Mouse (Mus musculus) C2C12 (cell line): ENCODE measurements around the gene Pnma1. TPM values are rescaled to one million over a fixed set of nuclear protein-coding genes. Genes with fewer than 3 reads are reported as not detected.
A peak's percentile ranks its signal among the peaks of the same experiment; 100 is the strongest.

Experiments
- H3K27me3 ChIP-seq: one replicate; pipeline ENCODE4 v1.6.1; 2011; ENCODE audit not compliant: control insufficient read depth, insufficient read depth, insufficient read length
- H3K36me3 ChIP-seq: one replicate; pipeline ENCODE4 v1.6.1; 2011; ENCODE audit not compliant: control insufficient read depth, insufficient read depth
- H3K4me3 ChIP-seq: one replicate; pipeline ENCODE4 v1.5.1; 2011; ENCODE audit warnings: mild to moderate bottlenecking, control low read depth; ENCODE audit not compliant: poor library complexity, insufficient read depth, severe bottlenecking
- H3K79me2 ChIP-seq: one replicate; pipeline ENCODE4 v1.6.1; 2011; ENCODE audit not compliant: control insufficient read depth, insufficient read depth
- H3K79me3 ChIP-seq: one replicate; pipeline ENCODE4 v1.6.1; 2011; ENCODE audit warnings: low read depth, control low read depth
- H3ac ChIP-seq: one replicate; pipeline ENCODE3; 2011; ENCODE audit warnings: low read depth; ENCODE audit not compliant: control insufficient read depth, insufficient read length
- CEBPB ChIP-seq: IDR thresholded peaks from one replicate; pipeline ENCODE4 v1.6.1; 2011; ENCODE audit warnings: low read depth, mild to moderate bottlenecking, control low read depth, moderate library complexity
- CTCF ChIP-seq: IDR thresholded peaks from one replicate; pipeline ENCODE4 v1.5.1; 2011; ENCODE audit not compliant: control insufficient read depth, insufficient read depth, insufficient read length
- FOSL1 ChIP-seq: IDR thresholded peaks from one replicate; pipeline ENCODE4 v1.8.0; 2011; ENCODE audit warnings: mild to moderate bottlenecking, low read length; ENCODE audit not compliant: poor library complexity, insufficient read depth, severe bottlenecking
- MAX ChIP-seq: IDR thresholded peaks from one replicate; pipeline ENCODE4 v1.6.1; 2011; ENCODE audit warnings: mild to moderate bottlenecking, control low read depth
- MYOD1 ChIP-seq: IDR thresholded peaks from one replicate; pipeline ENCODE4 v1.6.1; 2011; ENCODE audit warnings: low read depth; ENCODE audit not compliant: control insufficient read depth, insufficient read length
- MYOG ChIP-seq: IDR thresholded peaks from one replicate; pipeline ENCODE4 v1.6.1; 2011; ENCODE audit not compliant: control insufficient read depth, insufficient read length; ENCODE audit errors: extremely low read depth
- USF1 ChIP-seq: IDR thresholded peaks from one replicate; pipeline ENCODE4 v1.6.1; 2011; ENCODE audit warnings: low read depth, mild to moderate bottlenecking, control low read depth, moderate library complexity
- polyA plus RNA-seq: library from polyadenylated mRNA; unstranded; fragments of >200 nt; fragmentation: generic; extraction: Trizol; gene quantifications from one replicate; pipeline ENCODE4 v1.2.1, GENCODE M21; 2012; ENCODE audit warnings: missing spikeins

Pnma1 gene
- polyA plus RNA-seq, 1 experiment = 0.46 TPM

DNA sequence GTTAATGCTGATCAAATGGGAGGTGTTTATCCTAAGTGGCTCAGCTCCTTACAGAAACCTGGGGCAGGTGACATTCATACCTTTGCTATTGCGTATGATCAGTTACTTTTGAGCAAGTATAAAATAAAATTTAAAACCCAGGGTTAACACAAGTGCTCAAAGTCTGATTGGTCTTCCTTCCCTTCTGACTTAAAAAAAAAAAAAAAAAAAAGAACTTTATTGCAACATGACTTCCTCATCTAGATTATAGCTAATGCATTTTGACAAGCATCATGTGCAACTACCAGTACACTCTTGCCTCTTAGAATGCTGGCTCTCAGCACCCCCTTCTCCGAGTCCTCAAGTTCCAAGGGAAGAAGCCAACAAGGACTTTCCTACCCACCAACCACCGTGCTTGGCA is 23.9 kb upstream of the Pnma1 start:
- H3K4me3 ChIP-seq = no peak overlapping the region
- peaks cover 99% of the 10 kb centered on the region for H3K79me2 ChIP-seq
- TF ChIP-seq CTCF = no peak
- no peak for TF ChIP-seq MYOG
- no peak for TF ChIP-seq CEBPB
- H3ac ChIP-seq = no peak overlapping the region
- peaks cover 69% of the 10 kb centered on the region for H3K79me3 ChIP-seq
- H3K27me3 ChIP-seq = no peaks in the 10 kb centered on the region
- H3K36me3 ChIP-seq = peaks cover 40% of the 10 kb centered on the region

DNA sequence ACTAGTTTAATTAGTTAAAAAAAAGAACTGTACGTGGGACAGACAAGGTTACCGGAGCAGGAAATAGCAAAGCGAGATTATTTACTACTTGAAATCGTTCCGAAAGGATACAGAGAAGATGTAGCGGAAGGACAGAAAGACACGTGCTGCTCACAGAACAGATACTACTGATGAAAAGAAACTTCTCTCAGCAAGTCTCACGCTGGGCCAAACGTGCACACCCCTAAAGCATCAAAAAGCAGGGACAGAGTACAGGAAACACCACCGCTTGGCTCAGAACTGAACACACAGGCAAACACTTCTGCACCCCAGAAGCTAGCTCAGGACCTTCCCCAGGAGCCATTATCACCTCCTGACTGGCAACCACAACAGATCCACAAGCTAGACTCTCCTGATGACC is 22.3 kb upstream of the Pnma1 start:
- Histone ChIP-seq H3ac (no peak overlapping the region), H3K36me3 (peaks cover 43% of the 10 kb centered on the region), H3K79me3 (peaks cover 70% of the 10 kb centered on the region), H3K79me2 (peaks cover 100% of the 10 kb centered on the region), H3K4me3 (no peak overlapping the region), H3K27me3 (no peaks in the 10 kb centered on the region)
- TF ChIP-seq FOSL1 (no peak), CEBPB (no peak), MAX (no peak), MYOG (no peak), CTCF (no peak), MYOD1 (no peak), USF1 (no peak)

DNA sequence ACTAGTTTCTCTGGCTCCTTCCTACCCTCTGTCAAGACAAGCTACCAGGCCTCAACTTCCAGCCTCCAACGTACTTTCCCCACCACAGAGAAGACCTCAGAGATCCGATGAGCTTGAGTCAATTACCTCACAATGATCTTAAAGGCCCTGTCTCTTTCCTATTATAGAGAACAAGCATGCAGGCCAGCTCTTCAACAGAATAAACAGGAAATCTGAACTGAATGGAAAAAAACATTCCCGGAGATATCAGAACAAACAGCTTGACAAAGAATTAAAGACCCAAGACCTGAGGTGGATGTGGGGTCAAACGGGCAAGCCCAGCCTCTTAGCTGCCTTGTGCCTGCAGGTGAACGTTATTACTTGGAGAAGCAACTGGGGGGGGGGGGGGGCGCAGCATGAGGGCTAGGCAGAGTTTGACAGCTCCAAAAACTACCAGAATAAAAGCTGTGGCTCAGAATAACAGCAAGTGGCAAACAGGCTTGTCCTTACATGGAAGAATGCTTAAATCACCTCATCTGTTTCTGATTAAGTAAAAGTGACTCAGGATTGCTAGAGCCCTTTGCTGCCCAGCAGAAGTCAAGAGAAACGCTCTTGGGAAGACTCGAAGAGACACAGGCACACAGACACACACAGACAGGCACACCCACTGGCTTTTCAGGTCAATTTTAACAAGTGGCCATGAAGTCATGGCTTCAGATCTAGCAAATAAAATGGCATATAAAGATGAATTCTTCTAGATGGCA is 17.5 kb upstream of the Pnma1 start:
- no peak for TF ChIP-seq MYOG
- TF ChIP-seq FOSL1 = no peak
- no peak for TF ChIP-seq MAX
- TF ChIP-seq CEBPB = no peak
- no peak for TF ChIP-seq CTCF
- no peak for TF ChIP-seq USF1
- TF ChIP-seq MYOD1 = no peak
- no peak overlapping the region for H3K4me3 ChIP-seq
- H3K27me3 ChIP-seq = no peaks in the 10 kb centered on the region
- H3K79me2 ChIP-seq = peaks cover 65% of the 10 kb centered on the region
- H3ac ChIP-seq = no peak overlapping the region
- peaks cover 32% of the 10 kb centered on the region for H3K36me3 ChIP-seq
- peaks cover 48% of the 10 kb centered on the region for H3K79me3 ChIP-seq

DNA sequence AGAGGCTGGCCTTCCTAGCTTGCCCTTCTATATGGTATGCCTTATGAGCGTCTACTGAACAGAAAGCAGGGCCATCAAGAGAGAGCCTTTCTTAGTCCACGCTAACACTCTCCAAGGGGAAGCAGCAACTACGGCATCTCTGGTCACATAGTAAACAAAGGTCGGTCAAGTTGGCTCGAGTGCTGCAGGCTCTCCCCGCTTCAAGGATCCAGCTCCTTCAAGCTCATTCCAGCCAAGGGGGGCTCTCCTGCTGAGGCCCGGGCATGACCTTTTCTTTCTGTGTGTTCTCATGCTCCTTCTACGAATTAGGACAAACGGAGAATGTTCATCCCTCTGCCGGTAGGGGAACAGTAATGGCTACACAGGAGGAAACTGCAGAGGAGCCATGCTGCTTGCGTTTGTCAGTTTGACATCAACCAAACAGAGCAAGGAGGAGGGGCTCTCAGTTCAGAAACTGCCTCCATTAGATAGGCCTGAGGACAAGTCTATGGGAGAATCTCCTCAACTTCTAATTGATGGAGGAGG is 15.4 kb upstream of the Pnma1 start:
- H3K4me3 ChIP-seq = no peak overlapping the region
- H3K36me3 ChIP-seq = peaks cover 42% of the 10 kb centered on the region
- TF ChIP-seq MYOD1 (no peak), MYOG (no peak), CTCF (no peak), USF1 (no peak), MAX (no peak), CEBPB (no peak), FOSL1 (no peak)
- no peaks in the 10 kb centered on the region for H3K27me3 ChIP-seq
- H3ac ChIP-seq = no peak overlapping the region
- H3K79me2 ChIP-seq = peaks cover 43% of the 10 kb centered on the region
- H3K79me3 ChIP-seq = peaks cover 38% of the 10 kb centered on the region

DNA sequence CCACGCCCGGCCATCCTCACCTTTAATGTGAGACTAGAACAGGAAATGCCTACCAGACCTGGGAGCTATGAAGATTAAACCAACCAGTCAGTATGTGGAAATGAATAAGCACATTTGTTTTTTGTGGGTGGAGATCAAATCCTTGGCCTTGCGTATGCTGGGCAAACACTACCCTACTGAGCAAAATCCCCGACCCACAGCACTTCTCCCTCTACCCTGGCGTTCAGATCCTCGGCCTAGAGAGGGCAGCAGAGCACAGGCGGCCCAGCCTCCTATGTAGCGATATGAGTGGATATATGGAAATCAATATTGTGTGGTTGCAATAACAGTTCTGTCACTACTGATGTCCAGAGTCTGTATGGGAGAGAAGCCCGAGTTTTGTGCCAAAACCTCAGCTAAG is 14.8 kb upstream of the Pnma1 start:
- peaks cover 38% of the 10 kb centered on the region for H3K79me2 ChIP-seq
- no peak overlapping the region for H3K4me3 ChIP-seq
- peaks cover 34% of the 10 kb centered on the region for H3K79me3 ChIP-seq
- H3ac ChIP-seq = no peak overlapping the region
- H3K27me3 ChIP-seq = no peaks in the 10 kb centered on the region
- H3K36me3 ChIP-seq = peaks cover 47% of the 10 kb centered on the region
- TF ChIP-seq CTCF (peak; percentile 53), MAX (no peak)

DNA sequence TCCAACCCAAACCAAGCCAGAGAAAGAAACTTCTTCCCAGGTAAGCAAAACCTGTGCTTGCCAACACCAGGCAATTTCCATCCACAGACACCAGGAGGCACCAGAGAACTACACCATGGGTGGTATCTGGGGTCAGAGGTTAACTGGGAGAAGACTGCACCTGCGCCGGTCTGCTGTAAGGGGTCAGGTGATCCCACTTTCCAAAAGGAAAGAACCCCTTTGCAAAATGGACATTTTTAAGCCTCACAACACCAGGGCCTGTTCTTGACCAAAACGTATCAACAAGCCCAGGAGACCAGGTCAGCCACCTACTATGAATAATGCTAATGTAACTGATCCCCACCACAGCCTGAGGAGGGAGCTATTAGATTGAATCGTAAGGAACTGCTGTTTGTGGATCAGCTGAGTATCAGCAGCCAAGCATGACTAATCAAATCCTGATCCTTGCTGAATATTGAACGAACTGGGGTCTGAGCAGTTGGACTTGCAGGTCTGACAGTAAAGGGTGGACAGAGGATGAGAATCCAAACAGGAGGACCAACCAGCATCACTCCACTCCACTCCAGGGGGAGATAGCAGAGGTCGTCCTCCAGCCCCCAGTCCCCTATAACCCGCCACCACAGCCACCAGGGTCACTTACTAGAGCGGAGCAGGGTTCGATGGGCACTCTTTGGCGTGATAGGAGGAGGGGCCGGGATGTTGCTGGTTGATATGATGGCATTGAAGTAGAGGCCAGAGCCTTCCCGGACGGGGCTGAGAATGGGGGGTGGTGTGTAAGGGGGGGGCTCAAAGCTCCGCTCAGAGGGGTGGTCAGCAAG is 13.5 kb upstream of the Pnma1 start:
- H3ac ChIP-seq = no peak overlapping the region
- peaks cover 24% of the 10 kb centered on the region for H3K79me3 ChIP-seq
- H3K36me3 ChIP-seq = peaks cover 57% of the 10 kb centered on the region
- H3K79me2 ChIP-seq = peaks cover 25% of the 10 kb centered on the region
- no peaks in the 10 kb centered on the region for H3K27me3 ChIP-seq
- no peak overlapping the region for H3K4me3 ChIP-seq
- TF ChIP-seq MYOG = no peak
- TF ChIP-seq MYOD1 = no peak
